Mouse (Mus musculus) layer of hippocampus, postnatal 25 days (tissue): Measurements from ENCODE around the gene Zfp712. TPM values are rescaled to one million over a fixed set of nuclear protein-coding genes. Genes with fewer than 3 reads are reported as not detected.

Experiments used
- DNase-seq, 2 experiments: peaks; one replicate each; pipeline ENCODE4 v3.0.0; 2022; ENCODE audit warnings: mixed read lengths in 2 of 2, low spot score in 1 of 2; ENCODE audit errors: extremely low spot score in 1 of 2
- total RNA-seq, 2 experiments: library from RNA; stranded (reverse); gene quantifications; 2 replicates each; pipeline ENCODE4 v1.2.3; 2021

Gene Zfp712
- 1 to 10 TPM; 4.4 to 4.7 TPM for total RNA-seq

GRCm38 (mm10) chr13:67060786-67061358 is at the start of gene Zfp712:
TSS of gene Zfp712 (minus strand) at chr13:67061170.
- peak; percentile 82 to 83 for DNase-seq

- peak; percentile 11 to 16 for DNase-seq
These were observed 47.8 kb upstream of the Zfp712 start for GRCm38 (mm10) chr13:67108821-67109206.

- peak; percentile 55 to 89 for DNase-seq
These were observed 47.3 kb upstream of the Zfp712 start, which contains the start of gene Gm28557 for GRCm38 (mm10) chr13:67108194-67108820. TSS of gene Gm28557 (minus strand) at chr13:67108604.

- no peak for DNase-seq
These were observed 46.7 kb upstream of the Zfp712 start for GRCm38 (mm10) chr13:67107681-67108080.

- no peak for DNase-seq
These were observed 36.9 kb upstream of the Zfp712 start, which contains the start of gene Zfp708 for GRCm38 (mm10) chr13:67097876-67098275. TSS of gene Zfp708 (minus strand) at chr13:67097976.

- no peak for DNase-seq
These were observed 29.2 kb upstream of the Zfp712 start for GRCm38 (mm10) chr13:67090154-67090553.

- no peak for DNase-seq
These were observed 21.0 kb upstream of the Zfp712 start for GRCm38 (mm10) chr13:67081946-67082345.

- DNase-seq = peak; percentile 49 to 54
These were observed 20.3 kb upstream of the Zfp712 start for GRCm38 (mm10) chr13:67081142-67081713.

- DNase-seq = no peak
These were observed 16.3 kb upstream of the Zfp712 start for GRCm38 (mm10) chr13:67077244-67077643.

- no peak for DNase-seq
These were observed 11.8 kb upstream of the Zfp712 start for GRCm38 (mm10) chr13:67072786-67073185.

- DNase-seq = no peak
These were observed 4.4 kb upstream of the Zfp712 start for GRCm38 (mm10) chr13:67065386-67065785.

GRCm38 (mm10) chr13:67062427-67062826 is 1.5 kb upstream of the Zfp712 start:
- no peak for DNase-seq

GRCm38 (mm10) chr13:67060161-67060785 is 697 bp downstream of the Zfp712 start:
- DNase-seq = no peak

Other genes starting within 250 kb of the Zfp712 start
- gene Gm10767, start 156.3 kb downstream of the Zfp712 start, total RNA-seq = 1 to 10 TPM; 2.8 to 3.0 TPM
- gene Zfp708, start 36.8 kb upstream of the Zfp712 start, total RNA-seq = 1 to 10 TPM; 2.6 to 3.4 TPM
- gene Gm28557, start 47.4 kb upstream of the Zfp712 start, total RNA-seq = 1 to 10 TPM; 2.6 to 3.0 TPM
- gene Rslcan18, start 55.1 kb upstream of the Zfp712 start, total RNA-seq = under 1 TPM; 0.31 to 0.37 TPM
- 10 to 100 TPM; 10.1 to 10.8 TPM for gene Zfp759, start 60.5 kb upstream of the Zfp712 start, total RNA-seq
- 1 to 10 TPM; 6.8 to 7.3 TPM for gene Rsl1, start 112.0 kb upstream of the Zfp712 start, total RNA-seq
- gene Zfp455, start 133.3 kb upstream of the Zfp712 start, total RNA-seq = 1 to 10 TPM; 2.8 to 3.2 TPM
- gene Zfp458, start 217.3 kb upstream of the Zfp712 start, total RNA-seq = 10 to 100 TPM; 19.0 to 24.1 TPM
- 1 to 10 TPM; 4.6 to 6.0 TPM for gene Zfp457, start 245.3 kb upstream of the Zfp712 start, total RNA-seq